Comparison of ENCODE assay signal across 9 mouse cellular contexts in genomic region chr1:132211672-132212071, GRCm38 (mm10). TPM values are rescaled to one million over a fixed set of nuclear protein-coding genes. Genes with fewer than 3 reads are reported as not detected.
A peak's percentile ranks its signal among the peaks of the same experiment; 100 is the strongest.
DNase-seq lines count a peak whose midpoint lies in the region; ATAC-seq and TF ChIP-seq lines count a peak whose summit lies in the region.
"Had no signal": no experiment of that assay in that cellular context is flagged by ENCODE, and none has a peak within 500 bp of the region (broad histone marks: within the 10 kb centered on the region; RNA-seq: fewer than 3 reads in every experiment).

No protein-coding gene starts in this region.

- H3K27me3 ChIP-seq in heart, embryonic 16.5 days (ENCODE audit: control insufficient read depth, insufficient read depth, low read length) = peaks cover 20% of the 10 kb centered on the region
- no peaks in the 10 kb centered on the region for H3K27me3 ChIP-seq in neural tube, embryonic 11.5 days (ENCODE audit: control insufficient read depth, insufficient read depth, low read length)
- peaks cover 36% of the 10 kb centered on the region for H3K27me3 ChIP-seq in limb, embryonic 13.5 days
- H3K27me3 ChIP-seq in stomach, postnatal 0 days (ENCODE audit: control insufficient read depth, insufficient read depth, low read length) = no peaks in the 10 kb centered on the region

- no peaks in the 10 kb centered on the region for H3K9me3 ChIP-seq in heart, embryonic 16.5 days (replicated peaks; ENCODE audit: control insufficient read depth, low read length)
- no peaks in the 10 kb centered on the region for H3K9me3 ChIP-seq in neural tube, embryonic 11.5 days (ENCODE audit: control insufficient read depth, low read length)
- H3K9me3 ChIP-seq in limb, embryonic 13.5 days = no peaks in the 10 kb centered on the region
- no peaks in the 10 kb centered on the region for H3K9me3 ChIP-seq in stomach, postnatal 0 days (ENCODE audit: control insufficient read depth, low read length)

- intact Hi-C loops in left cerebral cortex, postnatal 14 days (cut with DNase I) = loop anchor here (10.0 kb wide), 1 partner anchor 93 kb away; no protein-coding TSS in a partner anchor

- TF ChIP-seq EP300 in stomach, postnatal 0 days (optimal IDR thresholded peaks at IDR 0.05) = no peak

- ATAC-seq in heart, embryonic 16.5 days (replicated peaks; ENCODE audit: extremely low read depth, insufficient read depth, low FRiP score) = no peak
- 0 out of 2 replicates have a peak, but pooled peaks have one; percentile 25 for ATAC-seq in neural tube, embryonic 11.5 days (ENCODE audit: insufficient read depth, low FRiP score, low TSS enrichment)
- ATAC-seq in limb, embryonic 13.5 days (ENCODE audit: low FRiP score, low read depth) = no peak
- ATAC-seq in stomach, postnatal 0 days (ENCODE audit: low FRiP score, low TSS enrichment) = 0 out of 2 replicates have a peak, but pooled peaks have one; percentile 8

- no peak overlapping the region for H3K9ac ChIP-seq in heart, embryonic 16.5 days (ENCODE audit: low read length)
- no peak overlapping the region for H3K9ac ChIP-seq in neural tube, embryonic 11.5 days (ENCODE audit: low read length)
- no peak overlapping the region for H3K9ac ChIP-seq in limb, embryonic 13.5 days
- H3K9ac ChIP-seq in stomach, postnatal 0 days (ENCODE audit: low read length) = no peak overlapping the region

- peak overlapping the region; percentile 52 for H3K4me2 ChIP-seq in heart, embryonic 16.5 days (ENCODE audit: low read depth, low read length)
- no peak overlapping the region; the same call in 1 of the 2 replicates for H3K4me2 ChIP-seq in neural tube, embryonic 11.5 days (ENCODE audit: low read depth)
- peak overlapping the region; percentile 56 for H3K4me2 ChIP-seq in limb, embryonic 13.5 days (replicated peaks)
- H3K4me2 ChIP-seq in stomach, postnatal 0 days (replicated peaks; ENCODE audit: low read depth) = peak overlapping the region; percentile 46

- no peaks in the 10 kb centered on the region for H3K36me3 ChIP-seq in heart, embryonic 16.5 days (ENCODE audit: control insufficient read depth, insufficient read depth)
- H3K36me3 ChIP-seq in neural tube, embryonic 11.5 days (ENCODE audit: control insufficient read depth, insufficient read depth, low read length) = no peaks in the 10 kb centered on the region
- H3K36me3 ChIP-seq in limb, embryonic 13.5 days = no peaks in the 10 kb centered on the region
- no peaks in the 10 kb centered on the region for H3K36me3 ChIP-seq in stomach, postnatal 0 days (ENCODE audit: control insufficient read depth, insufficient read depth, low read length)

- 35% methylated on average over 12 of the region's 12 CpGs for WGBS in heart, embryonic 16.5 days
- WGBS in neural tube, embryonic 11.5 days = 46% methylated on average over 12 of the region's 12 CpGs
- 45% methylated on average over 12 of the region's 12 CpGs for WGBS in limb, embryonic 13.5 days
- WGBS in stomach, postnatal 0 days = 35% methylated on average over 12 of the region's 12 CpGs

- DNase-seq in heart, adult 18-20 months = no peak
- no peak for DNase-seq in neural tube, embryonic 11.5 days (ENCODE audit: low spot score)
- no peak for DNase-seq in neural tube, embryonic 10.5 days (ENCODE audit: extremely low spot score, low spot score)
- no peak for DNase-seq in stomach, postnatal 0 days (ENCODE audit: low spot score)
- no peak for DNase-seq in thymus, postnatal 10 days (ENCODE audit: low spot score in 2 of 2)
- DNase-seq in left cerebral cortex, postnatal 14 days (ENCODE audit: low spot score in 2 of 2) = no peak

- no peak overlapping the region for H3K27ac ChIP-seq in heart, embryonic 16.5 days (ENCODE audit: low read length)
- no peak overlapping the region for H3K27ac ChIP-seq in neural tube, embryonic 11.5 days (ENCODE audit: low read depth, low read length)
- H3K27ac ChIP-seq in limb, embryonic 13.5 days = no peak overlapping the region
- no peak overlapping the region for H3K27ac ChIP-seq in stomach, postnatal 0 days (replicated peaks)

- no peak overlapping the region for H3K4me3 ChIP-seq in heart, embryonic 16.5 days (ENCODE audit: low read length)
- H3K4me3 ChIP-seq in neural tube, embryonic 11.5 days (ENCODE audit: low read depth, low read length) = no peak overlapping the region
- H3K4me3 ChIP-seq in limb, embryonic 13.5 days = peak overlapping the region; percentile 36
- peak overlapping the region; percentile 26; the same call in 1 of the 2 replicates for H3K4me3 ChIP-seq in stomach, postnatal 0 days (ENCODE audit: low read depth, low read length)

- H3K4me1 ChIP-seq in heart, embryonic 16.5 days (ENCODE audit: control insufficient read depth, insufficient read depth, low read length) = no peaks in the 10 kb centered on the region
- H3K4me1 ChIP-seq in neural tube, embryonic 11.5 days (ENCODE audit: control insufficient read depth, insufficient read depth, low read length) = peaks cover 17% of the 10 kb centered on the region
- peaks cover 31% of the 10 kb centered on the region for H3K4me1 ChIP-seq in limb, embryonic 13.5 days
- peaks cover 5% of the 10 kb centered on the region; the same call in 1 of the 2 replicates for H3K4me1 ChIP-seq in stomach, postnatal 0 days (replicated peaks; ENCODE audit: control insufficient read depth, insufficient read depth)

- no peak for TF ChIP-seq CTCF in stomach, postnatal 0 days (IDR thresholded peaks at IDR 0.05; ENCODE audit: low read depth)

RNA-seq across cellular contexts. Expression of gene Gm10188, which starts 17.9 kb away (rescaled TPM):
- not detected in 2 replicates for polyA plus RNA-seq in heart, embryonic 16.5 days (2015; fragmentation: Nextera tagmentation; extraction: Ambion mirVana)
- total RNA-seq in heart, adult 18-20 months (2021) = not detected
- polyA plus RNA-seq in neural tube, embryonic 11.5 days (2014; fragmentation: Nextera tagmentation; extraction: Ambion mirVana) = not detected in 2 replicates
- polyA plus RNA-seq in limb, embryonic 13.5 days (2015; fragmentation: Nextera tagmentation; extraction: Ambion mirVana) = not detected in 2 replicates
- polyA plus RNA-seq in stomach, postnatal 0 days (2015; fragmentation: Nextera tagmentation; extraction: Ambion mirVana) = 0.19 TPM in 1 of 2 replicates, not detected in the other
- total RNA-seq in left cerebral cortex, postnatal 14 days (2021) = not detected
- total RNA-seq: liver, adult 2 months had no signal
- polyA plus RNA-seq: liver, adult 2 months had no signal

RNA-seq across cellular contexts. Expression of gene AC124108.1, which starts 20.4 kb away (rescaled TPM):
- 0.04 TPM in 1 of 2 replicates, not detected in the other for polyA plus RNA-seq in heart, embryonic 16.5 days (2015; fragmentation: Nextera tagmentation; extraction: Ambion mirVana)
- total RNA-seq in heart, adult 18-20 months (2021) = under 1 TPM in 1 of 2 experiments, not detected in 1; 0.10 TPM
- 2.2 and 2.6 TPM in 2 replicates for polyA plus RNA-seq in neural tube, embryonic 11.5 days (2014; fragmentation: Nextera tagmentation; extraction: Ambion mirVana)
- 0.19 and 0.43 TPM in 2 replicates for polyA plus RNA-seq in limb, embryonic 13.5 days (2015; fragmentation: Nextera tagmentation; extraction: Ambion mirVana)
- 0.02 and 0.06 TPM in 2 replicates for polyA plus RNA-seq in stomach, postnatal 0 days (2015; fragmentation: Nextera tagmentation; extraction: Ambion mirVana)
- total RNA-seq in left cerebral cortex, postnatal 14 days (2021) = 1 to 10 TPM; 3.7 to 3.9 TPM
- total RNA-seq: liver, adult 2 months had no signal
- polyA plus RNA-seq: liver, adult 2 months had no signal

RNA-seq across cellular contexts. Expression of gene Lemd1, which starts 20.4 kb away (rescaled TPM):
- polyA plus RNA-seq in heart, embryonic 16.5 days (2015; fragmentation: Nextera tagmentation; extraction: Ambion mirVana) = not detected in 2 replicates
- not detected for total RNA-seq in heart, adult 18-20 months (2021)
- polyA plus RNA-seq in neural tube, embryonic 11.5 days (2014; fragmentation: Nextera tagmentation; extraction: Ambion mirVana) = 5.6 and 6.8 TPM in 2 replicates
- polyA plus RNA-seq in limb, embryonic 13.5 days (2015; fragmentation: Nextera tagmentation; extraction: Ambion mirVana) = 0.69 and 1.1 TPM in 2 replicates
- 0.30 and 0.42 TPM in 2 replicates for polyA plus RNA-seq in stomach, postnatal 0 days (2015; fragmentation: Nextera tagmentation; extraction: Ambion mirVana)
- total RNA-seq in left cerebral cortex, postnatal 14 days (2021) = 1 to 10 TPM; 4.1 to 4.6 TPM
- total RNA-seq: liver, adult 2 months had no signal
- polyA plus RNA-seq: liver, adult 2 months had no signal

Comparison
In these comparisons a context has a peak if more than half of its experiments do, and no peak if none do; other contexts are left out.
1. ATAC-seq: peak in neural tube, embryonic 11.5 days (single experiment) and stomach, postnatal 0 days (single experiment); none in heart, embryonic 16.5 days (single experiment) and limb, embryonic 13.5 days (single experiment).
2. H3K4me3 ChIP-seq: peak in limb, embryonic 13.5 days (single experiment) and stomach, postnatal 0 days (single experiment); none in heart, embryonic 16.5 days (single experiment) and neural tube, embryonic 11.5 days (single experiment).